Mouse (Mus musculus): ENCODE data around the gene A530016L24Rik.

DNA sequence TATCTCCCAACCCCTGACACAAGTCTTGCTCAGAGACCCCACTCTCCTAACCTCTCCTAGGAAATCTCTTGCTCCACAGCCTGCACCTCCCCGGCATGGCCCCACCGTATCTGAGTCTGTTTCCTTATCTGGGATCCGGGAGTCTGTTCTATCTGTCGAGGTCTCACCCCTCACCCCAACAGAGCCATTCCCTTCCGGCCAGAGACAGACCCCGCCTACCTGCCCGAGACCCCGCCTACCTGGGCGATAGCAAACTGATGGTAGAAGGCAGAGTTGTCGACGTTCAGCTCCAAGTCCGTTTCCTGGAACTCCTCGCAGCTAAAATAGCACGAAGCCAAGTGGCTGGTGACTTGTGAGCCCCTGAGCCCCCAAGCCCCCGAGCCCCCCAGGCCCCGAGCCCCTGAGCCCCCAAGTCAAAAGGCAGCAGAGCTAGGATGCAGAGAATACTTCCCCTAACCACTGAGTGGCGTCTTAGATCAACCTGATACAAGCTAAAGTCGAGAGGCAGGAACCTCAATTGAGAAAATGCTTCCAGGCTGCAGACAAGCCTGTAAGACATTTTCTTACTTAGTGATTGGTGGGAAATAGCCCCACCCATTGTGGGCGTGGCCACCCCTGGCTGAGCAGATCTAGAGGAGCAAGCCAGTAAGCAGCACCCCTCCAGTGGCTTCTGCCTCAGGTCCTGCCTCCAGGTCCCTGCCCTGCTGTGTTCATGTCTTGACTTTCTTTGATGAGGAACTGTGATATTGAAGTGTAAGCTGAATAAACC lies 13.9 kb downstream of the A530016L24Rik start:
- TF ChIP-seq CTCF (IDR thresholded peaks at IDR 0.05; ENCODE audit: borderline replicate concordance, extremely low read depth, insufficient read depth, insufficient read length) = no peak
- TF ChIP-seq POLR2A (IDR thresholded peaks at IDR 0.05; ENCODE audit: borderline replicate concordance, extremely low read depth, insufficient read depth, insufficient read length, poor library complexity, severe bottlenecking) = no peak
